Mouse (Mus musculus): ENCODE results near the gene Prl8a9.

- TF ChIP-seq HCFC1 (IDR thresholded peaks at IDR 0.05; ENCODE audit: borderline replicate concordance, insufficient read depth, low read length) = no peak
- no peak for TF ChIP-seq CHD2 (IDR thresholded peaks at IDR 0.05; ENCODE audit: low read depth, low read length)
Observed at GRCm38 (mm10) chr13:27513117-27513516, 51.3 kb downstream of the Prl8a9 start, which contains the start of gene Prl8a8.
